Mouse (Mus musculus) liver, postnatal 0 days (tissue): ENCODE measurements around the gene Ddhd1. TPM values are rescaled to one million over a fixed set of nuclear protein-coding genes. Genes with fewer than 3 reads are reported as not detected.

Experiments used
- ATAC-seq: fragments of 200-750 bp; cut with Nextera tagmentation; 2 replicates; pipeline ENCODE4 v1.8.0; 2017; ENCODE audit warnings: mild to moderate bottlenecking, moderate library complexity
- DNase-seq: peaks from one replicate; pipeline ENCODE4 v3.0.0-alpha.2; 2016
- H3K27ac ChIP-seq: fragments of 300-500 bp; sonication (generic); 2 replicates; pipeline ENCODE4 v1.5.1; 2014; ENCODE audit warnings: antibody characterized with exemption, moderate library complexity, mild to moderate bottlenecking, low read depth
- H3K27me3 ChIP-seq: fragments of 300-500 bp; sonication (generic); 2 replicates; pipeline ENCODE4 v1.6.1; 2014; ENCODE audit warnings: low read length, control low read depth, mixed read lengths; ENCODE audit not compliant: insufficient read depth
- H3K36me3 ChIP-seq: fragments of 300-500 bp; sonication (generic); replicated peaks from 2 replicates; pipeline ENCODE4 v1.6.1; 2014; ENCODE audit warnings: mild to moderate bottlenecking, control low read depth, low read length, moderate library complexity, mixed read lengths; ENCODE audit not compliant: insufficient read depth
- H3K4me1 ChIP-seq: fragments of 300-500 bp; sonication (generic); 2 replicates; pipeline ENCODE4 v1.6.1; 2014; ENCODE audit warnings: antibody characterized with exemption, mild to moderate bottlenecking, control low read depth; ENCODE audit not compliant: insufficient read depth
- H3K4me2 ChIP-seq: fragments of 300-500 bp; sonication (generic); 2 replicates; pipeline ENCODE4 v1.6.1; 2014; ENCODE audit warnings: low read depth, mild to moderate bottlenecking, low read length, moderate library complexity, mixed read lengths
- H3K4me3 ChIP-seq: fragments of 300-500 bp; sonication (generic); 2 replicates; pipeline ENCODE4 v1.5.1; 2014; ENCODE audit warnings: low read depth, low read length
- H3K9ac ChIP-seq: fragments of 300-500 bp; sonication (generic); replicated peaks from 2 replicates; pipeline ENCODE4 v1.6.1; 2014; ENCODE audit warnings: mild to moderate bottlenecking, moderate library complexity
- H3K9me3 ChIP-seq: fragments of 300-500 bp; sonication (generic); 2 replicates; pipeline ENCODE4 v1.6.1; 2016; ENCODE audit warnings: mild to moderate bottlenecking, control low read depth, low read length, mixed read lengths
- CTCF ChIP-seq: sonication (generic); IDR thresholded peaks from 2 replicates; pipeline ENCODE4 v1.5.1; 2016; ENCODE audit warnings: antibody characterized with exemption, low read depth
- EP300 ChIP-seq: IDR thresholded peaks from 2 replicates; pipeline ENCODE4 v1.6.1; 2016; ENCODE audit warnings: antibody characterized with exemption, low read depth, mild to moderate bottlenecking
- WGBS: fragments of 180-500 bp; shearing (Covaris S2); extraction: QIAGEN DNeasy Blood & Tissue Kit; methylation state at CpG from one replicate; pipeline ENCODE4 v1.1.7; 2014; ENCODE audit not compliant: insufficient replicate concordance; 5-methylcytosine and 5-hydroxymethylcytosine counted together
- polyA plus RNA-seq: library from polyadenylated mRNA; unstranded; fragments of >200 nt; fragmentation: Nextera tagmentation; extraction: Ambion mirVana; gene quantifications from 2 replicates; pipeline ENCODE4 v1.2.1, GENCODE M21; 2015

Gene Ddhd1
- polyA plus RNA-seq, 1 experiment from 2014 or later: 3.7 TPM

DNA sequence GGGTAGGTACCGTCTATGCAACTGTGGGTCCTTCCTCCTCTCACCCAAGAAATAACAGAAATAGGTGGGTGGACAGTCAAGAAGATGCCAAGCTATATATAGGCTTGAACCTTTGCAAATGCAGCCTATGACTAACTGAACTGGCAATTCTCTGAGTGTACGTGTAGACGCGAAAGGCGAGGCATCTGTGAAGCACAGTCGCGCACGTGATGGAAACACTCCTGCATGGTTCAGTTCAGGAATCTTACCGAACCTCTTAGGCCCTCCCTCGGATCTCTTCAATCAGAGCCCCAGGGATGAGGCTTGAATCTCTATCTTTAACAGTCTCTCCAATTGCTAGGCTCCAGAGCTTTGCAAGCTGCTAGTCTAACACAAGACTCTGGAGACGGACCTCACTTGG, 10.3 kb downstream of the Ddhd1 start:
- H3K36me3 ChIP-seq: peaks cover 4% of the 10 kb centered on the region; the same call in 1 of the 2 replicates
- H3K9me3 ChIP-seq: no peaks in the 10 kb centered on the region
- H3K27ac ChIP-seq: no peak overlapping the region
- no peak overlapping the region for H3K4me2 ChIP-seq
- no peak for ATAC-seq
- peaks cover 17% of the 10 kb centered on the region for H3K4me1 ChIP-seq
- no peak for DNase-seq
- H3K9ac ChIP-seq: no peak overlapping the region
- WGBS: 90% methylated on average over 11 of the region's 11 CpGs
- no peaks in the 10 kb centered on the region for H3K27me3 ChIP-seq
- TF ChIP-seq EP300 (no peak), CTCF (no peak)
- no peak overlapping the region for H3K4me3 ChIP-seq

GRCm38 (mm10) chr14:45647175-45647574, 10.8 kb downstream of the Ddhd1 start:
- DNase-seq: no peak
- 72% methylated on average over 7 of the region's 7 CpGs for WGBS
- Histone ChIP-seq H3K9me3 (no peaks in the 10 kb centered on the region), H3K27ac (no peak overlapping the region), H3K27me3 (no peaks in the 10 kb centered on the region), H3K4me1 (peaks cover 13% of the 10 kb centered on the region), H3K4me3 (no peak overlapping the region), H3K4me2 (no peak overlapping the region), H3K36me3 (peaks cover 4% of the 10 kb centered on the region; the same call in 1 of the 2 replicates), H3K9ac (no peak overlapping the region)
- TF ChIP-seq CTCF (no peak), EP300 (no peak)
- ATAC-seq: no peak

GRCm38 (mm10) chr14:45644786-45645185, 13.2 kb downstream of the Ddhd1 start:
- Histone ChIP-seq H3K4me2 (no peak overlapping the region), H3K27me3 (no peaks in the 10 kb centered on the region), H3K27ac (no peak overlapping the region), H3K9me3 (no peaks in the 10 kb centered on the region), H3K4me1 (0 out of 2 replicates have a peak, but pooled peaks cover 3% of the 10 kb centered on the region), H3K9ac (no peak overlapping the region), H3K4me3 (no peak overlapping the region), H3K36me3 (peaks cover 4% of the 10 kb centered on the region; the same call in 1 of the 2 replicates)
- WGBS: 68% methylated on average over 1 of the region's 1 CpGs
- TF ChIP-seq CTCF (no peak), EP300 (no peak)
- DNase-seq (no peak), ATAC-seq (no peak)

- H3K9ac ChIP-seq: no peak overlapping the region
- no peaks in the 10 kb centered on the region for H3K9me3 ChIP-seq
- H3K27ac ChIP-seq: no peak overlapping the region
- DNase-seq (no peak), ATAC-seq (no peak)
- no peak overlapping the region for H3K4me3 ChIP-seq
- no peaks in the 10 kb centered on the region; the same call in 1 of the 2 replicates for H3K36me3 ChIP-seq
- no peaks in the 10 kb centered on the region for H3K27me3 ChIP-seq
- 0 out of 2 replicates have a peak, but pooled peaks cover under 1% of the 10 kb centered on the region for H3K4me1 ChIP-seq
- 71% methylated on average over 7 of the region's 7 CpGs for WGBS
- no peak overlapping the region for H3K4me2 ChIP-seq
- no peak for TF ChIP-seq CTCF
- TF ChIP-seq EP300: no peak
These were observed 13.7 kb downstream of the Ddhd1 start for GRCm38 (mm10) chr14:45644202-45644601.

- no peaks in the 10 kb centered on the region for H3K27me3 ChIP-seq
- 68% methylated on average over 3 of the region's 3 CpGs for WGBS
- H3K4me2 ChIP-seq: no peak overlapping the region
- no peak overlapping the region for H3K9ac ChIP-seq
- TF ChIP-seq CTCF (no peak), EP300 (no peak)
- ATAC-seq (no peak), DNase-seq (no peak)
- H3K36me3 ChIP-seq: no peaks in the 10 kb centered on the region
- no peak overlapping the region for H3K4me3 ChIP-seq
- no peaks in the 10 kb centered on the region for H3K9me3 ChIP-seq
- H3K4me1 ChIP-seq: no peaks in the 10 kb centered on the region
- H3K27ac ChIP-seq: no peak overlapping the region
These were observed 14.5 kb downstream of the Ddhd1 start for GRCm38 (mm10) chr14:45643461-45643860.

- Histone ChIP-seq H3K9me3 (no peaks in the 10 kb centered on the region), H3K27ac (no peak overlapping the region), H3K4me3 (no peak overlapping the region), H3K27me3 (no peaks in the 10 kb centered on the region), H3K36me3 (no peaks in the 10 kb centered on the region), H3K9ac (no peak overlapping the region), H3K4me1 (no peaks in the 10 kb centered on the region), H3K4me2 (no peak overlapping the region)
- WGBS: 88% methylated on average over 5 of the region's 5 CpGs
- TF ChIP-seq CTCF (no peak), EP300 (no peak)
- DNase-seq (no peak), ATAC-seq (no peak)
These were observed 15.1 kb downstream of the Ddhd1 start for GRCm38 (mm10) chr14:45642795-45643194.

DNA sequence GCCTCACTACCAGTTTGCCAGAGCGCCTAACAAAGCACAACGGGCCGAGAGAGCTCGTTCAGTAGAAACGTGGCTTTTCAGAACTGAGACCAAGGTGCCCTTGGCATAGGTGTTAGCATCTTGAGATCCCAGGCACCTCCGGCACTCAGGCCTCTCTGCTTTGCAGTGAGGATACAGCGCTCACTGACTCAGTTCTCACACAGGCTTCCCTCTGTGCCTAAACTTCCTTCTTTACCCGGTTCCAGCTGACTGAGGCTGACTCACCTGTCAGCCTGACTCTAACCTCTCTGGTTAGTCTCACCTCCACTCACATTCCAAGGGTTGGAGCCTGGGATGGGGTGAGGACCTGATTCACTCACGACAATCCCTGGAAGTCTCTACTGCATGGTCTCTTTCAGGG, 15.7 kb downstream of the Ddhd1 start:
- Histone ChIP-seq H3K27ac (no peak overlapping the region), H3K36me3 (no peaks in the 10 kb centered on the region), H3K9ac (no peak overlapping the region), H3K4me1 (no peaks in the 10 kb centered on the region), H3K9me3 (no peaks in the 10 kb centered on the region), H3K4me2 (no peak overlapping the region), H3K4me3 (no peak overlapping the region), H3K27me3 (no peaks in the 10 kb centered on the region)
- ATAC-seq (no peak), DNase-seq (no peak)
- WGBS: 83% methylated on average over 9 of the region's 9 CpGs
- TF ChIP-seq EP300 (no peak), CTCF (no peak)
